23 mouse cellular contexts compared by ENCODE assay signal in the genomic region with DNA sequence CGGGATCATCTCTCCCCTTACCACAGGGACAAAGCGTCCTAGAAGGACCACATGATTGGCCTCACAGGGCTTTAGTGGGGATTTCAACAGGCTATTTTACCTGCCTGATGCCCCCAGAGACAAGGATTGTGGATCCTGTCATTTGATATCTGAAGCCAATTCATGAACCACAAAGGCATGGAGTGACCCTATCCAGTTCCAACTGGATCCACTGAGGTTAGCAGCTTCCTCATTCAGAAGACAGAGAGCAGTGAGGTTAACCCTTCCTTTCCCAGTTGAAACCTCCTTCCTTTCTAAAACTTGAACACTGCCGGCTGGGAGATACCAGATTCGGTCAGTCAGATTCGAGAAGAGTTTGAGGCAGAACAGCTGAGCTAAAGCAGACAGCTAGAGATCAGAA. TPM values are rescaled to one million over a fixed set of nuclear protein-coding genes. Genes with fewer than 3 reads are reported as not detected.
"Had no signal": no experiment of that assay in that cellular context is flagged by ENCODE, and none has a peak within 500 bp of the region (broad histone marks: within the 10 kb centered on the region; RNA-seq: fewer than 3 reads in every experiment).

No protein-coding gene starts in this region.

- DNase-seq: gastrocnemius, postnatal 14 days; gastrocnemius, postnatal 36 days; heart, adult 18-20 months; heart, postnatal 10 days; heart, postnatal 36 days; kidney, adult 18-20 months; kidney, adult 8-10 months; kidney, postnatal 10 days; kidney, postnatal 25 days; liver; liver, embryonic 13.5 days had no signal

- H3K4me1 ChIP-seq: heart, embryonic 12.5 days; limb, embryonic 12.5 days; liver, embryonic 13.5 days; liver, embryonic 15.5 days had no signal

- H3K27ac ChIP-seq: heart, embryonic 10.5 days; hindbrain, embryonic 13.5 days; hindbrain, embryonic 15.5 days; hindbrain, postnatal 0 days; left cerebral cortex, adult 2 months; limb, embryonic 10.5 days; limb, embryonic 12.5 days; liver, embryonic 13.5 days; liver, embryonic 15.5 days had no signal

- H3K36me3 ChIP-seq: heart, embryonic 10.5 days; heart, embryonic 12.5 days; hindbrain, embryonic 13.5 days; hindbrain, embryonic 15.5 days; limb, embryonic 10.5 days; liver, embryonic 13.5 days; liver, embryonic 15.5 days had no signal

- H3K9me3 ChIP-seq: heart, embryonic 10.5 days; heart, embryonic 12.5 days; hindbrain, embryonic 13.5 days; hindbrain, embryonic 15.5 days; limb, embryonic 10.5 days; limb, embryonic 12.5 days; liver, embryonic 13.5 days; liver, embryonic 15.5 days had no signal

- H3K9ac ChIP-seq: heart, embryonic 12.5 days; hindbrain, embryonic 13.5 days; hindbrain, embryonic 15.5 days; limb, embryonic 12.5 days; liver, embryonic 13.5 days; liver, embryonic 15.5 days had no signal

- ATAC-seq: hindbrain, postnatal 0 days; intestine, embryonic 16.5 days had no signal

- H3K4me2 ChIP-seq: heart, embryonic 12.5 days; hindbrain, embryonic 13.5 days; hindbrain, embryonic 15.5 days; limb, embryonic 12.5 days; liver, embryonic 11.5 days; liver, embryonic 13.5 days; liver, embryonic 15.5 days had no signal

- H3K4me3 ChIP-seq: heart, embryonic 10.5 days; heart, embryonic 12.5 days; hindbrain, embryonic 13.5 days; hindbrain, embryonic 15.5 days; left cerebral cortex, adult 2 months; limb, embryonic 10.5 days; limb, embryonic 12.5 days; liver, embryonic 13.5 days; liver, embryonic 15.5 days had no signal

- H3K27me3 ChIP-seq: heart, embryonic 12.5 days; hindbrain, embryonic 13.5 days; hindbrain, embryonic 15.5 days; limb, embryonic 12.5 days; liver, embryonic 13.5 days; liver, embryonic 15.5 days had no signal

RNA-seq across cellular contexts. Expression of a gene that starts 14.7 kb away (rescaled TPM):
- total RNA-seq: hematopoietic stem cell, adult 5-6 weeks had no signal
